Mouse (Mus musculus): ENCODE data around the gene Rimklb. TPM values are rescaled to one million over a fixed set of nuclear protein-coding genes. Genes with fewer than 3 reads are reported as not detected.

Gene Rimklb
- polyA plus RNA-seq, 1 experiment from 2014 or later: 7.3 TPM

DNA sequence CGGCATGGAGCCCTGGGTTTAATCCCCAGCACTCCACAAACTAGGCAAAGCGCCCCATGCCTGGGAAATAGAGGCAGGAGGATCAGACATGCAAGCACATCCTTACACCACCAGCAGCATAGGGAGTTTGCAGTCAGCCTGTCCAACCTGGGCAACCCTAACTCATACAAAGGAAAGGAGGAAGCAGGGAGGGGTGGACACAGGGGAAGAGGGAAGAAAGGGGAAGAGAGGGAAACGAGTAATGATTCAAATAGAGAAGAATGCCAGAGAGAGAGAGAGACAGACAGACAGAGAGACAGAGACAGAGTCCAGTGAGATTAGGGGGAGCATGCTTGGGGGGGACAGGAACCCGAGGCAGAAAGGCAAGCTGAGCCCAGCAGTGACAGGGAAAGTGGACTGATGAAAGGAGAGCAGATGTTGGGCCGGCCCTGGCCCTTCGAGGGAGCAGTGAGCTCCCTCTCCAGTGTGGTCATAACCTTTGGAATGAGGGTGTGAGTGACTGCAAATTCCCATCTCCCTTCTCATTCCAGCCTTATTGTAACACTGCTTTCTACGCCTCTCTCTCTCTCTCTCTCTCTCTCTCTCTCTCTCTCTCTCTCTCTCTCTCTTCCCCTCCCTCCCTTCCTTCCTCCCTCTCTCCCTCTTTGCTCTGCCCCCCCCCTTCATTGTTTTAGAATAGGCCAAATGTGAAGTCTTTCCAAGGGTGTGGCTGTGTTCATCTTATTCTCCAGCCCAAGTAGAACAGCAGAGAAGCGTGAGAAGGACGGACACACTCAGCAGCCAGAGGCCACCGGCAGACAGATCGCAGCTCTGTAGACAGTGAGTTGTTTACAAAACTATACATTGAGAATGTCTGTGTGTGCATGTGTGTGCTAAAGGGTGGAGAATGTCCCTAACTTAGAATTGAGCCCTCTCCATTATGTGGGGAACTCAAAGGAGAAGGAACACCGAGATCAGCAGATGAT is 14.6 kb upstream of the Rimklb start:
- peak overlapping the region; percentile 28; the same call in 1 of the 2 replicates for H3K9ac ChIP-seq (ENCODE audit: low read length)

DNA sequence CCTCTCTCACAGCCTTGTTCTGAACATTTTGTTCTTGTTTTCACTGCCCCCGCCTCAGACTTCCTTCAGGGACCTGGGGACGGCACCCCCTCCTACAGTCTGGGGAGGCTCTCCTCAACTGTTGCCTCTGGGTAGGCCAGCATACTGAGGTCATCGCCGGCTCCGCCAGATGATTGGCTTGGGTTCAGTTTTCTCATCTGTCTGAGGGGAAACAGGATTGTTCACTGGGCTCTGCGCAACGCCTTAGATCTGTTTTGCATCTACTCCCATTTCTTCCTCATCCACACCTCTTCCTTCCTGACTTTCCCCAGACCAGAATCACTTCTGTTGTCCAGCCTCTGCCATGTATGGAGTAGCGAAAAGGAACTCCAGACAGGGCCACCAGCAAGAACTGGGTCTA is 9.9 kb upstream of the Rimklb start:
- H3K9me3 ChIP-seq (replicated peaks; ENCODE audit: control insufficient read depth, low read length): no peaks in the 10 kb centered on the region
- no peak overlapping the region for H3K27ac ChIP-seq (ENCODE audit: low read length)
- no peaks in the 10 kb centered on the region for H3K27me3 ChIP-seq (ENCODE audit: control insufficient read depth, insufficient read depth, low read length)
- H3K4me3 ChIP-seq (replicated peaks; ENCODE audit: low read length): no peak overlapping the region
- no peak overlapping the region for H3K4me2 ChIP-seq (ENCODE audit: low read depth, low read length)
- ATAC-seq (ENCODE audit: insufficient read depth, low FRiP score): 0 out of 2 replicates have a peak, but pooled peaks have one; percentile 23
- no peaks in the 10 kb centered on the region for H3K36me3 ChIP-seq (ENCODE audit: control insufficient read depth, insufficient read depth, low read length)
- H3K4me1 ChIP-seq (ENCODE audit: control insufficient read depth, insufficient read depth, low read length): no peaks in the 10 kb centered on the region
- WGBS: 67% methylated on average over 8 of the region's 8 CpGs
- no peak overlapping the region for H3K9ac ChIP-seq (ENCODE audit: low read length)

More for the DNA sequence above, 14.6 kb upstream of the Rimklb start:
- H3K9me3 ChIP-seq (replicated peaks; ENCODE audit: control insufficient read depth, low read length): no peaks in the 10 kb centered on the region
- no peaks in the 10 kb centered on the region for H3K4me1 ChIP-seq (ENCODE audit: control insufficient read depth, insufficient read depth, low read length)
- H3K27me3 ChIP-seq (ENCODE audit: control insufficient read depth, insufficient read depth, low read length): no peaks in the 10 kb centered on the region
- peak; percentile 63; the same call in 1 of the 2 replicates for ATAC-seq (ENCODE audit: insufficient read depth, low FRiP score)
- 38% methylated on average over 12 of the region's 12 CpGs for WGBS
- H3K4me3 ChIP-seq (replicated peaks; ENCODE audit: low read length): peak overlapping the region; percentile 22
- peak overlapping the region; percentile 43 for H3K27ac ChIP-seq (ENCODE audit: low read length)
- no peaks in the 10 kb centered on the region for H3K36me3 ChIP-seq (ENCODE audit: control insufficient read depth, insufficient read depth, low read length)
- 0 out of 2 replicates have a peak overlapping the region, but pooled peaks have one; percentile 17 for H3K4me2 ChIP-seq (ENCODE audit: low read depth, low read length)

DNA sequence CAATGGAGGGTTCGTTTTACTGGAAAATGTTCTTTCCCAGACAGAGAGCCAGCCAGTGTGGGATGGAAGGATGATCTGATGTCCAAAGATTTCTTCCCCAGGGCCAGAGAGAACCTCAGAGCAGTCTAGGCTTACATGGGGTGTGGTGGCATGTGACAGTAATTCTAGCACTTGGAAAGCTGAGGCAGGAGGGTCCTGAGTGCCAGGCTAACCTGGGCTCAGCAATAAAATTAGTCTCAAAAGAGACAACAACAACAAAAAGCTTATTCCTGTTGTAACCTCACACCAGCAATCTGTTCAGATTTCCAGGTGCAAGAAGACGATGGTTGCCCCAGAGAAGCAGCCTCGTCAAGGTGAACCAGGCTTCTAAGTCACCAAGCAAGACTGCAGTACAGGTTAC is 7.0 kb upstream of the Rimklb start, which contains the start of gene Mfap5:
Gene Mfap5 (plus strand): TSS at position 301 of the 400 bp plus-strand sequence.
- ATAC-seq (ENCODE audit: insufficient read depth, low FRiP score): 0 out of 2 replicates have a peak, but pooled peaks have one; percentile 14

DNA sequence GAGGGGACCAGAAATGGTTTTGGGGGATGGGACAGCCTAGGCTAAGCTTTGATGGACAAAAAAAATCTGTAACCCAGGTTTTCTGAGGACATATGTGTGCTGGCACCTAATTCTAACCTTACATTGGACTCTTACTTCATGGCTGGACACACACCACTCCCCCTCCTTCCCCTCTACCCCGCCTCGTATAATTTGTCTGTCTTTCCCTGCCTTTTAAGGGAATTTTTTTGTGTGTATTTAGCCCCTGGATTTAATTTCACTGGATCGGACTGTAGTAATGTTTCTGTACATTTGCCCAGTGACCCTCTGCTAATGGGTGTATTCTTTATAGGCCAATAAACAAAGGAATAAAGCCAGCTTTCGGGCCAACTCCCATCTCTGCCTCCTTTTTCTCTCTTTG is 6.5 kb upstream of the Rimklb start:
- no peaks in the 10 kb centered on the region for H3K27me3 ChIP-seq (ENCODE audit: control insufficient read depth, insufficient read depth, low read length)
- H3K4me2 ChIP-seq (ENCODE audit: low read depth, low read length): no peak overlapping the region
- WGBS: 44% methylated on average over 4 of the region's 4 CpGs
- H3K4me1 ChIP-seq (ENCODE audit: control insufficient read depth, insufficient read depth, low read length): no peaks in the 10 kb centered on the region
- no peaks in the 10 kb centered on the region for H3K36me3 ChIP-seq (ENCODE audit: control insufficient read depth, insufficient read depth, low read length)
- peak; percentile 49; the same call in 1 of the 2 replicates for ATAC-seq (ENCODE audit: insufficient read depth, low FRiP score)
- H3K9me3 ChIP-seq (replicated peaks; ENCODE audit: control insufficient read depth, low read length): no peaks in the 10 kb centered on the region
- H3K27ac ChIP-seq (ENCODE audit: low read length): peak overlapping the region; percentile 63
- H3K4me3 ChIP-seq (replicated peaks; ENCODE audit: low read length): no peak overlapping the region
- no peak overlapping the region for H3K9ac ChIP-seq (ENCODE audit: low read length)

More for the DNA sequence above, 7.0 kb upstream of the Rimklb start, which contains the start of gene Mfap5:
- H3K9me3 ChIP-seq (replicated peaks; ENCODE audit: control insufficient read depth, low read length): no peaks in the 10 kb centered on the region
- peak within 1 kb of the TSS; percentile 63 for H3K27ac ChIP-seq (ENCODE audit: low read length)
- no peak within 1 kb of the TSS for H3K4me3 ChIP-seq (replicated peaks; ENCODE audit: low read length)
- H3K4me2 ChIP-seq (ENCODE audit: low read depth, low read length): no peak within 1 kb of the TSS
- no peaks in the 10 kb centered on the region for H3K36me3 ChIP-seq (ENCODE audit: control insufficient read depth, insufficient read depth, low read length)
- H3K27me3 ChIP-seq (ENCODE audit: control insufficient read depth, insufficient read depth, low read length): no peaks in the 10 kb centered on the region
- H3K9ac ChIP-seq (ENCODE audit: low read length): no peak within 1 kb of the TSS
- H3K4me1 ChIP-seq (ENCODE audit: control insufficient read depth, insufficient read depth, low read length): no peaks in the 10 kb centered on the region
- 78% methylated on average over 3 of the region's 3 CpGs for WGBS

DNA sequence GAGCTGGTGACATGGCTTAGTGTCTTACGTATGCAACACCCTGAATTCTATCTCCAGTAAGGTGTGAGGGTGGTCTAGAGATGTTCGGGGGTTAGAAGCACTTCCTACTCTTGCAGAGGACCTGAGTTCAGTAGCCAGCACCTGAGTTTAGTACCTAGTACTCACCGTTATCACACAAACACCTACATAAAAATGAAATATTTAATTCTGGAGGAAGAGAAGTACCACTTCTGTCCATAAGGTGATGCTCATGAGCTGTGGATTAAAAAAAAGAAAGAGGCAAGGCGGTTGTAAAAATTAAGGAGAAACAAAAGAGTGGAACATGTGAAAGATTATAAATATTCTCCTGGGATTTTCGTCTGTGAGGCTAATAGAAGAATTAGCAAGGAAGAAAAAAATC is 2.1 kb downstream of the Rimklb start:
- H3K4me1 ChIP-seq (ENCODE audit: control insufficient read depth, insufficient read depth, low read length): peaks cover 17% of the 10 kb centered on the region
- no peaks in the 10 kb centered on the region for H3K36me3 ChIP-seq (ENCODE audit: control insufficient read depth, insufficient read depth, low read length)
- H3K27ac ChIP-seq (ENCODE audit: low read length): peak overlapping the region; percentile 57; the same call in 1 of the 2 replicates
- no peak overlapping the region for H3K9ac ChIP-seq (ENCODE audit: low read length)
- no peaks in the 10 kb centered on the region for H3K9me3 ChIP-seq (replicated peaks; ENCODE audit: control insufficient read depth, low read length)
- no peaks in the 10 kb centered on the region for H3K27me3 ChIP-seq (ENCODE audit: control insufficient read depth, insufficient read depth, low read length)
- 34% methylated on average over 5 of the region's 5 CpGs for WGBS
- H3K4me3 ChIP-seq (replicated peaks; ENCODE audit: low read length): no peak overlapping the region
- ATAC-seq (ENCODE audit: insufficient read depth, low FRiP score): no peak
- H3K4me2 ChIP-seq (ENCODE audit: low read depth, low read length): no peak overlapping the region

DNA sequence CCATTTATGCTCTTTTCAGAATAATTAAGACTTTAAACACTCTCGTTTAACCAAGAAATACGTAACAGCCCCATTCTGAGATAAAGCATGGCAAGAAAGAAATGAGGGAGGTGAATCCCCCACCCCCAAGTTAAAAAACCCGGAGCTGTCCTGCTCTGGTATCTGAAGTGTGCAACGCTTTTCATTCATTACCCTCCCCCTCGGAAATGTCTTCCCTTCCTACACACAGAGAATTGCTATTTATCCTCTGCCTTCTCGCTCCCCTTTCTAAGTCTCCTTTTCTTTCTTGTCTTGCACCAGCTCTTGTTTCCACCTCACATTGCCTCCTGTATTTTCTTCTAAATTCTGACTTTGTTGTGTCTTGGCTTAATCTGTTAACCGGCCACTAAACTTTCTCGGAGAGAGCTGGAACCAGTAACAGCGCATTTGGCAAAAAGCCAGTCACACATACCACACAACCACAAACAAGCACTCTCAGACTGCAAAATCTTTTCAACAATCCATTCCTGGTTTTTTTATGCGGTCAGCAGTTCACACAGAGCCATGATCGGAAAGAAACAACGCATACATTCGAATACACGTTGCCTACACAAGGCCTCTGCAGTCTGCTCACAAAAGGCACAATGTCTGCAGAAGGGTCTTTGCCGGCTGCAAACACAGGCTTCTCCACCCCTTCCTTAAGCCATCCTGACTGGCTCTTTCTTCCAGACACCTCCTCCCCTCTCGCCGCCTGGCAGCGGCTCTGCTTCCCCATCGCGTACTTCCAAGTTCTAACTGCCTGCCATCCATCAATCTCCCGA is 3.3 kb downstream of the Rimklb start:
- WGBS: 9% methylated on average over 21 of the region's 21 CpGs

DNA sequence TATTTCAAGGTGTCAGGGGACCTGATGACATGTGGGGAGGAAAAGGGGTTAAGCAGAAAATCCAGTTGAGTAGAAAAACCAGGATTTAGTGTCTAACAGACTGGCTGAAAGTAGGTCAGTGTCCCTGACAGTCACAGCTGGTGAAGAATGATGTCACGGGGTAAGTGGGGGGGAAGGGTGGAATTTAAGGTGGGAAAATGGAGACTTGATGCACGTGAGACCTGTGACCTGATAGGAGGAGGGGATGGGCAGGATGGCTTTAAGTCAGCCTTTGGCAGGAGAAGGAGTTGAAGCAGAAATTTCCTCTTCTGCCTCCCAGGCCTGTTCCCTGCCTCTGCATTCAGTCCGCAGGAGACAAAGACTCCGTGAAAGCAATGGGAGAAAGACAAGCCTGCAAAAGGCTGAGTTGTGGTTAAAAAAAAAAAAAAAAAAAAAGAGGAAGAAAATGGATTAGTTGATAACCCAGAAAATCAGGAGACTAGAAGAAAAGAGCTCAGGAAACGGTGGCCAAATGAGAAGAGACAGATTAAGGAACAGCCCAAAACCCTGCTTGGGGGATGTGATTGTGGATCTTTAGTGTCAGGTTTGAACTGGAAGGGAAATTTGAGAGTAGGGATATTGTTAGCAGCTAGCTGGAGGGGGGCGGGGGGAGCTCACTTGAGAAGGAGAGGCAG is 4.6 kb downstream of the Rimklb start:
- Histone ChIP-seq H3K27me3 (ENCODE audit: control insufficient read depth, insufficient read depth, low read length) (no peaks in the 10 kb centered on the region), H3K27ac (ENCODE audit: low read length) (no peak overlapping the region), H3K4me3 (replicated peaks; ENCODE audit: low read length) (no peak overlapping the region), H3K36me3 (ENCODE audit: control insufficient read depth, insufficient read depth, low read length) (no peaks in the 10 kb centered on the region), H3K4me2 (ENCODE audit: low read depth, low read length) (no peak overlapping the region), H3K9me3 (replicated peaks; ENCODE audit: control insufficient read depth, low read length) (no peaks in the 10 kb centered on the region), H3K4me1 (ENCODE audit: control insufficient read depth, insufficient read depth, low read length) (peaks cover 23% of the 10 kb centered on the region), H3K9ac (ENCODE audit: low read length) (no peak overlapping the region)
- 52% methylated on average over 6 of the region's 6 CpGs for WGBS
- no peak for ATAC-seq (ENCODE audit: insufficient read depth, low FRiP score)

More for the DNA sequence above, 3.3 kb downstream of the Rimklb start:
- H3K9ac ChIP-seq (ENCODE audit: low read length): peak overlapping the region; percentile 55
- ATAC-seq (ENCODE audit: insufficient read depth, low FRiP score): peak; percentile 68; the same call in 1 of the 2 replicates
- H3K4me3 ChIP-seq (replicated peaks; ENCODE audit: low read length): peak overlapping the region; percentile 25
- H3K4me1 ChIP-seq (ENCODE audit: control insufficient read depth, insufficient read depth, low read length): peaks cover 23% of the 10 kb centered on the region
- H3K9me3 ChIP-seq (replicated peaks; ENCODE audit: control insufficient read depth, low read length): no peaks in the 10 kb centered on the region
- H3K36me3 ChIP-seq (ENCODE audit: control insufficient read depth, insufficient read depth, low read length): no peaks in the 10 kb centered on the region
- peak overlapping the region; percentile 50 for H3K4me2 ChIP-seq (ENCODE audit: low read depth, low read length)
- no peaks in the 10 kb centered on the region for H3K27me3 ChIP-seq (ENCODE audit: control insufficient read depth, insufficient read depth, low read length)
- H3K27ac ChIP-seq (ENCODE audit: low read length): peak overlapping the region; percentile 57

DNA sequence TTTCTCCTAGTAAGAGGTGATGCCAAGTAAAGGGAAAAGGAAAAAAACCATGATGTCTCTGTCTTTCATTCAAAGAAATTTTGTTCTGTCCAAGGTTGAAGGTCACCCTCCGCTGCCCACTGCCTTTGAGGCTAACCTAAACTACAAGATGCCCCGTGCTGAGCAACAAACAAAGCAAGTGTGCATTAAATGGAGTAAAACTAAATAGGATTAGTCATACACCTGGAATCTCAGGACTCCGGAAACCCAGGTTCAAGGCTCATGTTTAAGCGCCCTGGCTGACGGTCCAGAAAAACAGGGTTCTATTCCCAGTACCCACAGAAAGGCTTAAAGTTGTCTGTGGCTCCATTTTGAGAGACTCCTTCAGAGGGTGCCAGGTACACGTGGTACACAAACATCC is 6.1 kb downstream of the Rimklb start:
- H3K4me2 ChIP-seq (ENCODE audit: low read depth, low read length): peak overlapping the region; percentile 74; the same call in 1 of the 2 replicates
- ATAC-seq (ENCODE audit: insufficient read depth, low FRiP score): no peak
- H3K36me3 ChIP-seq (ENCODE audit: control insufficient read depth, insufficient read depth, low read length): no peaks in the 10 kb centered on the region
- H3K9me3 ChIP-seq (replicated peaks; ENCODE audit: control insufficient read depth, low read length): no peaks in the 10 kb centered on the region
- 34% methylated on average over 6 of the region's 6 CpGs for WGBS
- no peak overlapping the region for H3K27ac ChIP-seq (ENCODE audit: low read length)
- H3K4me1 ChIP-seq (ENCODE audit: control insufficient read depth, insufficient read depth, low read length): peaks cover 23% of the 10 kb centered on the region
- no peak overlapping the region for H3K9ac ChIP-seq (ENCODE audit: low read length)
- no peaks in the 10 kb centered on the region for H3K27me3 ChIP-seq (ENCODE audit: control insufficient read depth, insufficient read depth, low read length)
- no peak overlapping the region for H3K4me3 ChIP-seq (replicated peaks; ENCODE audit: low read length)
